Mouse (Mus musculus) liver, adult 2 months (tissue): Measurements from ENCODE around the gene Dpyd.

Source experiments
- CTCF ChIP-seq: fragments of 200-500 bp; IDR thresholded peaks from 2 replicates; pipeline ENCODE4 v1.5.1; 2011; ENCODE audit warnings: low read depth, low read length, control low read depth
- POLR2A ChIP-seq: fragments of 200-500 bp; IDR thresholded peaks from 2 replicates; pipeline ENCODE4 v1.6.1; 2011; ENCODE audit warnings: low read length, control low read depth; ENCODE audit not compliant: insufficient read depth; ENCODE audit errors: extremely low read depth

GRCm38 (mm10) chr3:118541766-118542165 is 20.2 kb upstream of the Dpyd start:
- TF ChIP-seq CTCF (no peak), POLR2A (no peak)
